In genomic region chr4:44164621-44165020, GRCm38 (mm10) we compare ENCODE assay signal across 11 mouse cellular contexts.
DNase-seq lines count a peak whose midpoint lies in the region; ATAC-seq and TF ChIP-seq lines count a peak whose summit lies in the region.
"Had no signal": no experiment of that assay in that cellular context is flagged by ENCODE, and none has a peak within 500 bp of the region (broad histone marks: within the 10 kb centered on the region; RNA-seq: fewer than 3 reads in every experiment).

No protein-coding gene starts in this region.

- no peak overlapping the region for H3K4me3 ChIP-seq in forebrain, postnatal 0 days (ENCODE audit: low read depth, low read length)
- no peak overlapping the region for H3K4me3 ChIP-seq in limb, embryonic 13.5 days
- no peak overlapping the region for H3K4me3 ChIP-seq in liver, embryonic 12.5 days

- ATAC-seq in forebrain, postnatal 0 days: no peak
- ATAC-seq in limb, embryonic 13.5 days (ENCODE audit: low FRiP score, low read depth): no peak
- ATAC-seq in liver, embryonic 12.5 days: no peak

- H3K4me2 ChIP-seq in forebrain, postnatal 0 days (ENCODE audit: low read depth): peak overlapping the region; percentile 46
- H3K4me2 ChIP-seq in limb, embryonic 13.5 days (replicated peaks): peak overlapping the region; percentile 62
- H3K4me2 ChIP-seq in liver, embryonic 12.5 days: no peak overlapping the region

- H3K36me3 ChIP-seq in forebrain, postnatal 0 days (ENCODE audit: insufficient read depth): no peaks in the 10 kb centered on the region
- H3K36me3 ChIP-seq in limb, embryonic 13.5 days: no peaks in the 10 kb centered on the region
- no peaks in the 10 kb centered on the region for H3K36me3 ChIP-seq in liver, embryonic 12.5 days

- no peak overlapping the region for H3K27ac ChIP-seq in forebrain, postnatal 0 days (ENCODE audit: low read depth, low read length)
- no peak overlapping the region for H3K27ac ChIP-seq in limb, embryonic 13.5 days
- no peak overlapping the region for H3K27ac ChIP-seq in liver, embryonic 12.5 days

- H3K4me1 ChIP-seq in forebrain, postnatal 0 days (ENCODE audit: insufficient read depth): peaks cover 21% of the 10 kb centered on the region
- H3K4me1 ChIP-seq in limb, embryonic 13.5 days: peaks cover 59% of the 10 kb centered on the region
- H3K4me1 ChIP-seq in liver, embryonic 12.5 days: peaks cover 69% of the 10 kb centered on the region

- no peak for TF ChIP-seq CTCF in forebrain, postnatal 0 days (IDR thresholded peaks at IDR 0.05; ENCODE audit: low read depth)

- no peak overlapping the region for H3K9ac ChIP-seq in forebrain, postnatal 0 days
- H3K9ac ChIP-seq in limb, embryonic 13.5 days: no peak overlapping the region
- H3K9ac ChIP-seq in liver, embryonic 12.5 days: no peak overlapping the region

- DNase-seq in 416B (ENCODE audit: low read depth): peak; percentile 34
- peak; percentile 43 for DNase-seq in CD4-positive helper T cell, adult 2 months (ENCODE audit: low read depth, low spot score)
- no peak for DNase-seq in forebrain, postnatal 0 days
- no peak for DNase-seq in testis, postnatal 10 days (ENCODE audit: low spot score)
- no peak for DNase-seq in layer of hippocampus, adult 9-11 months
- DNase-seq in cerebellum, adult 11 months: no peak
- DNase-seq: heart, postnatal 4 days; lung, postnatal 14 days had no signal

- H3K9me3 ChIP-seq in forebrain, postnatal 0 days (ENCODE audit: low read length): no peaks in the 10 kb centered on the region
- no peaks in the 10 kb centered on the region for H3K9me3 ChIP-seq in limb, embryonic 13.5 days
- H3K9me3 ChIP-seq in liver, embryonic 12.5 days (replicated peaks): no peaks in the 10 kb centered on the region
- H3K9me3 ChIP-seq: G1E had no signal

- WGBS in forebrain, postnatal 0 days: 72% methylated on average over 5 of the region's 5 CpGs
- 51% methylated on average over 5 of the region's 5 CpGs for WGBS in limb, embryonic 13.5 days
- WGBS in liver, embryonic 12.5 days (ENCODE audit: insufficient replicate concordance): 84% methylated on average over 5 of the region's 5 CpGs

- H3K27me3 ChIP-seq in forebrain, postnatal 0 days (ENCODE audit: insufficient read depth, low read length): no peaks in the 10 kb centered on the region
- H3K27me3 ChIP-seq in limb, embryonic 13.5 days: no peaks in the 10 kb centered on the region
- no peaks in the 10 kb centered on the region for H3K27me3 ChIP-seq in liver, embryonic 12.5 days (replicated peaks)

Comparison
In these comparisons a context has a peak if more than half of its experiments do, and no peak if none do; other contexts are left out.
1. DNase-seq: peak in 416B (single experiment) and CD4-positive helper T cell, adult 2 months (single experiment); none in forebrain, postnatal 0 days (single experiment), testis, postnatal 10 days (single experiment), layer of hippocampus, adult 9-11 months (single experiment) and cerebellum, adult 11 months (single experiment).